Mouse (Mus musculus) embryonic fibroblast, embryonic 13.5 days (primary cell): Measurements from ENCODE around the gene Bin2.

ENCODE experiments used
- CTCF ChIP-seq: IDR thresholded peaks from 2 replicates; pipeline ENCODE4 v1.5.1; 2011; ENCODE audit warnings: mild to moderate bottlenecking, control low read depth, low read length, moderate library complexity, borderline replicate concordance; ENCODE audit not compliant: insufficient read depth
- POLR2A ChIP-seq: IDR thresholded peaks from 2 replicates; pipeline ENCODE4 v1.6.1; 2011; ENCODE audit warnings: low read depth, mild to moderate bottlenecking, control low read depth, low read length, moderate library complexity

- no peak for TF ChIP-seq POLR2A
- TF ChIP-seq CTCF, result no peak
Measured at GRCm38 (mm10) chr15:100664813-100665274, 4.5 kb downstream of the Bin2 start.
